Mouse (Mus musculus) neural tube, postnatal 0 days (tissue): ENCODE data around the gene Cys1. TPM values are rescaled to one million over a fixed set of nuclear protein-coding genes. Genes with fewer than 3 reads are reported as not detected.

ENCODE experiments used
- polyA plus RNA-seq: library from polyadenylated mRNA; unstranded; fragments of >200 nt; fragmentation: Nextera tagmentation; extraction: Ambion mirVana; gene quantifications from 2 replicates; pipeline ENCODE4 v1.2.1, GENCODE M21; 2015

Gene Cys1
- 1.9 and 3.4 TPM in 2 replicates for polyA plus RNA-seq

DNA sequence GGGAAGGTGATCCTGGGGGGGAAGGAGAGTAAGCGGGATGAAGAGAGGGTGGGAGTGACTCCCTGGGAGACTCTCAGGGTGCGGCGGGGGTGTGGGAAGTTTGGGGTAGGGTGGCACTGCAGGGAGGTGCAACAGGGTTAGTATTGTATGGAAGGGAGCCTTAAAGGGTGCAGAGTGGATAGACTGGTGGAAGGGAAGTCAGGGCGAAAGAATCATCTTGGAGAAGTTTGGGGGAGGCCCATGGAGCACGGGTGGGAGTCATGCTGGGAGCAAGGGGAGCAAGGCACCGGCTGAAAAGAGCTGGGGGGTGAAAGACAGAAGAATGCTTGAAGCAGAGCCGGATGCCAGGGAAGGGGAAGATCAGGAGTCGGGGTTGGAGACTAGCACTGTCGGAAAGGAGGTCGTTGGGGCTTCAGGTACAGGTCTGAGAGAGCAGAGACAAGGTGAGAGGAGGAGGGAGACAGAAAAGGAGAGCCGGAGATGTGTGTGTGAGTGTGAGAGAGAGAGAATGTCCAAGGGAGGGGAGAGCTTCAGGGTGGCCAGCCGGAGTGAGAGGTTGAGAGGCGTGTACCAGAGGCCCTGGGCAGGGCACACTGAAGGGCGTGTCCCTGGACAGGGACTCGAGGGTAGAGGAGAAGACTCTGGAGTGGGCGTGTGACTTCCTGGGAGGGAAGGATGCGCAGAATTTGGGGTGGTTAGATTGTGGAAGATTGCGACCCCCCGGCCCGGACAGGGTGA lies at the start of gene Cys1:
Cys1 (minus strand) TSS at position 528 of the 738 bp plus-strand sequence.

GRCm38 (mm10) chr12:24707954-24708823 lies 26.6 kb upstream of the Cys1 start, which contains the start of gene Rrm2:
Gene Rrm2, plus strand, starts transcription at chr12:24708241.

DNA sequence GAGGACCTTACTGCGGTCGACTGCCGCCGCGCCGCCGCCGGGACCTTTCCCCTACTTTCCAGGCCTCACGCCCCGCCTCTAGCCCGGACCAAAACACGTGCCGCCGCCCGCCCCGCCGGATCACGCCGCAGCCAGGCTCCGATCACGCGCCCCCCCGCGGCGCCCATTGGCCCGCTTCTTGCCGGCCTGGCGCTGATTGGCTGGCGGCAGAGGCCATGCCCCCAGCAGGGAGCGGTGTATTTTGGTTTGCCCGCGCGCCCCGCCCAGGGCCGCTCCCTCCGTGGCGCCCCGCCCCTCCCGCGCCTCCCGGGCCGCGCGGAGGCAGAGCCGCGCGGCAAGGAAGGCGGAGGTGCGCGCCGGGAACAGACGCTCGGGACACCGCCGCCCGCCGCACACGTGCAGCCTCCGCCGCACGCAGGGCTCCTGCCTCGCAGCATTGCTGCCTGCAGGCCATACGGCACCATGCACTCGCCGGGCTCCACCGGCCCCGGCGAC lies 30.5 kb downstream of the Cys1 start, which contains the start of gene Klf11:
Klf11 (plus strand) TSS at position 212 of the 495 bp plus-strand sequence.

Other genes with a start within 250 kb of the Cys1 start
- 29.4 and 31.5 TPM in 2 replicates for gene Taf1b, start 183.5 kb downstream of the Cys1 start, polyA plus RNA-seq
- gene Grhl1, start 109.5 kb downstream of the Cys1 start, polyA plus RNA-seq = 0.54 and 0.85 TPM in 2 replicates
- 8.5 and 9.8 TPM in 2 replicates for gene Klf11, start 30.5 kb downstream of the Cys1 start, polyA plus RNA-seq
- gene Rrm2, start 26.4 kb upstream of the Cys1 start, polyA plus RNA-seq = 24.8 and 26.8 TPM in 2 replicates
- 72.4 and 76.5 TPM in 2 replicates for gene Mboat2, start 149.1 kb upstream of the Cys1 start, polyA plus RNA-seq